Mouse (Mus musculus): Measurements from ENCODE around the gene Fam57a.

DNA sequence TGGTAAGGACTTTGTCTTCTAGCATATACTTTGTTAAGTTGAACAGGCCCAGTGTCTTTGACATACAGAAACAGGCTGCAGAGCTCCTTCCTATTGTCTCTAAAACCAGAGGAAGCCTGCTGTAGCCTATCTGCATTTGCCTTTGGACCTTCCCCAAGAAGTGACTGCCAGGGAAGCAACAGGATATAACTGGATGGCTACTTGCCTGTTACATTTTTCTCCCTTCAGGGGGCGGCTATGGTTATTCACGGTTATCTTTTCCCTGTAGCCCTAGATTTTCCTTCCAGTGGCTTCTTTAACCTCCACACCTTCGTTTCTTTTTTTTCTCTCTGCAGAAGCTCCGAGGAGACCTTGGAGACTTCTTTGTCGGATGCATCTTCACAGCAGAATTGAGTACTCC, 27.3 kb downstream of the Fam57a start:
- no peak for TF ChIP-seq FLI1 (IDR thresholded peaks at IDR 0.05; ENCODE audit: low read length)
- TF ChIP-seq GATA1 (IDR thresholded peaks at IDR 0.05; ENCODE audit: borderline replicate concordance, low read length) = no peak
